Mouse (Mus musculus) limb, embryonic 12.5 days (tissue): ENCODE results near the gene Spata13. TPM values are rescaled to one million over a fixed set of nuclear protein-coding genes. Genes with fewer than 3 reads are reported as not detected.

Experiments used
- ATAC-seq: fragments of 200-750 bp; cut with Nextera tagmentation; 2 replicates; pipeline ENCODE4 v1.8.0; 2017; ENCODE audit warnings: low read depth, moderate TSS enrichment; ENCODE audit not compliant: insufficient number of reproducible peaks, insufficient read depth, low FRiP score, low TSS enrichment
- H3K27ac ChIP-seq: fragments of 300-500 bp; sonication (generic); 2 replicates; pipeline ENCODE4 v1.5.1; 2016; ENCODE audit warnings: mild to moderate bottlenecking, moderate library complexity
- H3K27me3 ChIP-seq: fragments of 300-500 bp; sonication (generic); 2 replicates; pipeline ENCODE4 v1.6.1; 2016; ENCODE audit warnings: mild to moderate bottlenecking, moderate library complexity
- H3K36me3 ChIP-seq: fragments of 300-500 bp; sonication (generic); 2 replicates; pipeline ENCODE4 v1.6.1; 2016; ENCODE audit warnings: mild to moderate bottlenecking, moderate library complexity
- H3K4me1 ChIP-seq: fragments of 300-500 bp; sonication (generic); replicated peaks from 2 replicates; pipeline ENCODE4 v1.6.1; 2016
- H3K4me2 ChIP-seq: fragments of 300-500 bp; sonication (generic); 2 replicates; pipeline ENCODE4 v1.6.1; 2016; ENCODE audit warnings: mild to moderate bottlenecking, moderate library complexity
- H3K4me3 ChIP-seq: fragments of 300-500 bp; sonication (generic); replicated peaks from 2 replicates; pipeline ENCODE4 v1.5.1; 2016; ENCODE audit warnings: mild to moderate bottlenecking
- H3K9ac ChIP-seq: fragments of 300-500 bp; sonication (generic); replicated peaks from 2 replicates; pipeline ENCODE4 v1.6.1; 2016; ENCODE audit warnings: mild to moderate bottlenecking, moderate library complexity
- H3K9me3 ChIP-seq: fragments of 300-500 bp; sonication (generic); 2 replicates; pipeline ENCODE4 v1.6.1; 2016; ENCODE audit warnings: mild to moderate bottlenecking, moderate library complexity
- WGBS: fragments of 180-500 bp; shearing (Covaris S2); methylation state at CpG from one replicate; pipeline ENCODE4 v1.1.7; 2016; 5-methylcytosine and 5-hydroxymethylcytosine counted together
- polyA plus RNA-seq: library from polyadenylated mRNA; unstranded; fragments of >200 nt; fragmentation: Nextera tagmentation; extraction: Ambion mirVana; gene quantifications from 2 replicates; pipeline ENCODE4 v1.2.1, GENCODE M21; 2016

Spata13 gene
- polyA plus RNA-seq, 1 experiment from 2014 or later: 14.2 TPM

- H3K4me2 ChIP-seq: no peak overlapping the region
- H3K4me3 ChIP-seq: no peak overlapping the region
- H3K4me1 ChIP-seq: peaks cover 14% of the 10 kb centered on the region
- H3K27ac ChIP-seq: peak overlapping the region; percentile 23; the same call in 1 of the 2 replicates
- H3K36me3 ChIP-seq: no peaks in the 10 kb centered on the region
- ATAC-seq: no peak
- no peaks in the 10 kb centered on the region for H3K27me3 ChIP-seq
- no peak overlapping the region for H3K9ac ChIP-seq
- 48% methylated on average over 3 of the region's 3 CpGs for whole genome bisulfite sequencing
- no peaks in the 10 kb centered on the region for H3K9me3 ChIP-seq
Measured at GRCm38 (mm10) chr14:60721938-60722337, 88.1 kb downstream of the Spata13 start.

- ATAC-seq: no peak
- 61% methylated on average over 6 of the region's 6 CpGs for WGBS
- Histone ChIP-seq H3K27ac (no peak overlapping the region), H3K27me3 (no peaks in the 10 kb centered on the region), H3K4me1 (peaks cover 22% of the 10 kb centered on the region), H3K36me3 (0 out of 2 replicates have a peak, but pooled peaks cover 3% of the 10 kb centered on the region), H3K9me3 (peaks cover 7% of the 10 kb centered on the region; the same call in 1 of the 2 replicates), H3K4me2 (no peak overlapping the region), H3K9ac (no peak overlapping the region), H3K4me3 (no peak overlapping the region)
Measured at GRCm38 (mm10) chr14:60726091-60726490, 92.3 kb downstream of the Spata13 start.

- Histone ChIP-seq H3K27me3 (no peaks in the 10 kb centered on the region), H3K27ac (no peak overlapping the region), H3K4me1 (peaks cover 16% of the 10 kb centered on the region), H3K4me3 (no peak overlapping the region), H3K36me3 (0 out of 2 replicates have a peak, but pooled peaks cover 3% of the 10 kb centered on the region), H3K9me3 (peaks cover 7% of the 10 kb centered on the region; the same call in 1 of the 2 replicates), H3K9ac (no peak overlapping the region), H3K4me2 (no peak overlapping the region)
- WGBS: 43% methylated on average over 4 of the region's 4 CpGs
- ATAC-seq: peak; percentile 31; the same call in 1 of the 2 replicates
Measured at GRCm38 (mm10) chr14:60727130-60727529, 93.3 kb downstream of the Spata13 start.

- Histone ChIP-seq H3K9ac (no peak overlapping the region), H3K36me3 (0 out of 2 replicates have a peak, but pooled peaks cover 3% of the 10 kb centered on the region), H3K27me3 (no peaks in the 10 kb centered on the region), H3K9me3 (peaks cover 7% of the 10 kb centered on the region; the same call in 1 of the 2 replicates), H3K4me2 (no peak overlapping the region), H3K4me1 (peaks cover 45% of the 10 kb centered on the region), H3K27ac (peak overlapping the region; percentile 53; the same call in 1 of the 2 replicates), H3K4me3 (no peak overlapping the region)
- no peak for ATAC-seq
- WGBS: 45% methylated on average over 6 of the region's 6 CpGs
Measured at GRCm38 (mm10) chr14:60732081-60732480, 98.3 kb downstream of the Spata13 start.

GRCm38 (mm10) chr14:60732787-60733186 is 99.0 kb downstream of the Spata13 start:
- peaks cover 45% of the 10 kb centered on the region for H3K4me1 ChIP-seq
- peaks cover 7% of the 10 kb centered on the region; the same call in 1 of the 2 replicates for H3K9me3 ChIP-seq
- 4% methylated on average over 16 of the region's 16 CpGs for WGBS
- H3K36me3 ChIP-seq: 0 out of 2 replicates have a peak, but pooled peaks cover 3% of the 10 kb centered on the region
- H3K9ac ChIP-seq: peak overlapping the region; percentile 40; the same call in 1 of the 2 replicates
- ATAC-seq: no peak
- H3K4me3 ChIP-seq: peak overlapping the region; percentile 21
- peak overlapping the region; percentile 44 for H3K4me2 ChIP-seq
- no peaks in the 10 kb centered on the region for H3K27me3 ChIP-seq
- H3K27ac ChIP-seq: peak overlapping the region; percentile 53

GRCm38 (mm10) chr14:60733706-60734105 is 99.9 kb downstream of the Spata13 start:
- WGBS: 50% methylated on average over 4 of the region's 4 CpGs
- Histone ChIP-seq H3K4me3 (no peak overlapping the region), H3K36me3 (0 out of 2 replicates have a peak, but pooled peaks cover 3% of the 10 kb centered on the region), H3K4me1 (peaks cover 51% of the 10 kb centered on the region), H3K4me2 (peak overlapping the region; percentile 44), H3K9me3 (peaks cover 7% of the 10 kb centered on the region; the same call in 1 of the 2 replicates), H3K27ac (0 out of 2 replicates have a peak overlapping the region, but pooled peaks have one; percentile 41), H3K27me3 (no peaks in the 10 kb centered on the region), H3K9ac (no peak overlapping the region)
- ATAC-seq: no peak

- H3K36me3 ChIP-seq: no peaks in the 10 kb centered on the region
- WGBS: 71% methylated on average over 5 of the region's 5 CpGs
- no peak overlapping the region for H3K9ac ChIP-seq
- H3K27me3 ChIP-seq: no peaks in the 10 kb centered on the region
- peaks cover 66% of the 10 kb centered on the region for H3K4me1 ChIP-seq
- no peak overlapping the region for H3K4me2 ChIP-seq
- no peak overlapping the region for H3K4me3 ChIP-seq
- no peaks in the 10 kb centered on the region for H3K9me3 ChIP-seq
- ATAC-seq: no peak
- no peak overlapping the region for H3K27ac ChIP-seq
Measured at GRCm38 (mm10) chr14:60735206-60735605, 101.4 kb downstream of the Spata13 start.

GRCm38 (mm10) chr14:60735848-60736547 is 102.2 kb downstream of the Spata13 start:
- Histone ChIP-seq H3K9me3 (no peaks in the 10 kb centered on the region), H3K27ac (peak overlapping the region; percentile 90), H3K4me2 (peak overlapping the region; percentile 4; the same call in 1 of the 2 replicates), H3K4me3 (no peak overlapping the region), H3K36me3 (no peaks in the 10 kb centered on the region), H3K9ac (no peak overlapping the region), H3K4me1 (peaks cover 70% of the 10 kb centered on the region), H3K27me3 (no peaks in the 10 kb centered on the region)
- ATAC-seq: no peak
- WGBS: 59% methylated on average over 13 of the region's 13 CpGs

GRCm38 (mm10) chr14:60736591-60737192 is 102.9 kb downstream of the Spata13 start:
- peaks cover 75% of the 10 kb centered on the region for H3K4me1 ChIP-seq
- H3K27ac ChIP-seq: peak overlapping the region; percentile 90
- no peak overlapping the region for H3K4me3 ChIP-seq
- H3K9ac ChIP-seq: 0 out of 2 replicates have a peak overlapping the region, but pooled peaks have one; percentile 18
- peak; percentile 45; the same call in 1 of the 2 replicates for ATAC-seq
- no peaks in the 10 kb centered on the region for H3K36me3 ChIP-seq
- 7% methylated on average over 4 of the region's 4 CpGs for WGBS
- no peaks in the 10 kb centered on the region for H3K27me3 ChIP-seq
- H3K4me2 ChIP-seq: peak overlapping the region; percentile 15; the same call in 1 of the 2 replicates
- H3K9me3 ChIP-seq: no peaks in the 10 kb centered on the region

GRCm38 (mm10) chr14:60737202-60737611 is 103.4 kb downstream of the Spata13 start:
- no peaks in the 10 kb centered on the region for H3K36me3 ChIP-seq
- H3K4me3 ChIP-seq: no peak overlapping the region
- H3K4me1 ChIP-seq: peaks cover 75% of the 10 kb centered on the region
- no peaks in the 10 kb centered on the region for H3K9me3 ChIP-seq
- H3K27ac ChIP-seq: peak overlapping the region; percentile 90
- H3K4me2 ChIP-seq: peak overlapping the region; percentile 15; the same call in 1 of the 2 replicates
- 0 out of 2 replicates have a peak overlapping the region, but pooled peaks have one; percentile 18 for H3K9ac ChIP-seq
- no peak for ATAC-seq
- WGBS: 27% methylated on average over 7 of the region's 7 CpGs
- no peaks in the 10 kb centered on the region for H3K27me3 ChIP-seq

GRCm38 (mm10) chr14:60738434-60738938 is 104.7 kb downstream of the Spata13 start:
- H3K4me2 ChIP-seq: no peak overlapping the region
- H3K27me3 ChIP-seq: no peaks in the 10 kb centered on the region
- H3K9ac ChIP-seq: no peak overlapping the region
- H3K36me3 ChIP-seq: no peaks in the 10 kb centered on the region
- no peak overlapping the region for H3K4me3 ChIP-seq
- H3K9me3 ChIP-seq: no peaks in the 10 kb centered on the region
- ATAC-seq: no peak
- peak overlapping the region; percentile 90 for H3K27ac ChIP-seq
- peaks cover 67% of the 10 kb centered on the region for H3K4me1 ChIP-seq
- WGBS: 62% methylated on average over 10 of the region's 10 CpGs
